Mouse (Mus musculus): Measurements from ENCODE around the gene Bpifb1. TPM values are rescaled to one million over a fixed set of nuclear protein-coding genes. Genes with fewer than 3 reads are reported as not detected.

Bpifb1 gene
- polyA plus RNA-seq, 1 experiment from 2014 or later = not detected

GRCm38 (mm10) chr2:154185319-154185718 lies 5.3 kb upstream of the Bpifb1 start:
- Histone ChIP-seq H3K4me3 (no peak overlapping the region), H3K4me1 (no peaks in the 10 kb centered on the region), H3K36me3 (no peaks in the 10 kb centered on the region), H3K4me2 (replicated peaks) (no peak overlapping the region), H3K27ac (no peak overlapping the region), H3K27me3 (no peaks in the 10 kb centered on the region), H3K9me3 (no peaks in the 10 kb centered on the region), H3K9ac (no peak overlapping the region)
- WGBS = 91% methylated on average over 6 of the region's 6 CpGs
- ATAC-seq (ENCODE audit: insufficient number of reproducible peaks, insufficient read depth, low FRiP score, low TSS enrichment) = no peak

GRCm38 (mm10) chr2:154185748-154186147 lies 4.9 kb upstream of the Bpifb1 start:
- no peak overlapping the region for H3K4me2 ChIP-seq (replicated peaks)
- H3K27ac ChIP-seq = no peak overlapping the region
- H3K36me3 ChIP-seq = no peaks in the 10 kb centered on the region
- H3K9me3 ChIP-seq = no peaks in the 10 kb centered on the region
- no peaks in the 10 kb centered on the region for H3K4me1 ChIP-seq
- WGBS = 64% methylated on average over 3 of the region's 3 CpGs
- no peaks in the 10 kb centered on the region for H3K27me3 ChIP-seq
- no peak for ATAC-seq (ENCODE audit: insufficient number of reproducible peaks, insufficient read depth, low FRiP score, low TSS enrichment)
- H3K9ac ChIP-seq = no peak overlapping the region
- H3K4me3 ChIP-seq = no peak overlapping the region

- no peaks in the 10 kb centered on the region for H3K36me3 ChIP-seq
- no peak overlapping the region for H3K9ac ChIP-seq
- no peak overlapping the region for H3K4me2 ChIP-seq (replicated peaks)
- no peak for ATAC-seq (ENCODE audit: insufficient number of reproducible peaks, insufficient read depth, low FRiP score, low TSS enrichment)
- H3K4me3 ChIP-seq = no peak overlapping the region
- H3K27me3 ChIP-seq = no peaks in the 10 kb centered on the region
- no peak overlapping the region for H3K27ac ChIP-seq
- no peaks in the 10 kb centered on the region for H3K4me1 ChIP-seq
- 46% methylated on average over 5 of the region's 5 CpGs for WGBS
- H3K9me3 ChIP-seq = no peaks in the 10 kb centered on the region
These were observed 3.1 kb upstream of the Bpifb1 start for GRCm38 (mm10) chr2:154187468-154187867.

- 75% methylated on average over 7 of the region's 7 CpGs for WGBS
- no peak for ATAC-seq (ENCODE audit: insufficient number of reproducible peaks, insufficient read depth, low FRiP score, low TSS enrichment)
These were observed 662 bp upstream of the Bpifb1 start for GRCm38 (mm10) chr2:154189877-154190434.

GRCm38 (mm10) chr2:154192141-154192540 lies 1.5 kb downstream of the Bpifb1 start:
- WGBS = 73% methylated on average over 2 of the region's 2 CpGs

More at GRCm38 (mm10) chr2:154189877-154190434, 662 bp upstream of the Bpifb1 start:
- H3K4me1 ChIP-seq = no peaks in the 10 kb centered on the region
- no peak overlapping the region for H3K4me2 ChIP-seq (replicated peaks)
- no peaks in the 10 kb centered on the region for H3K36me3 ChIP-seq
- no peak overlapping the region for H3K4me3 ChIP-seq
- no peaks in the 10 kb centered on the region for H3K27me3 ChIP-seq
- H3K9ac ChIP-seq = no peak overlapping the region
- H3K9me3 ChIP-seq = no peaks in the 10 kb centered on the region
- H3K27ac ChIP-seq = no peak overlapping the region

GRCm38 (mm10) chr2:154193071-154193470 lies 2.5 kb downstream of the Bpifb1 start:
- no peaks in the 10 kb centered on the region for H3K9me3 ChIP-seq
- 85% methylated on average over 4 of the region's 4 CpGs for WGBS

More at GRCm38 (mm10) chr2:154192141-154192540, 1.5 kb downstream of the Bpifb1 start:
- H3K9ac ChIP-seq = no peak overlapping the region
- H3K4me2 ChIP-seq (replicated peaks) = no peak overlapping the region
- H3K36me3 ChIP-seq = no peaks in the 10 kb centered on the region
- no peaks in the 10 kb centered on the region for H3K4me1 ChIP-seq
- ATAC-seq (ENCODE audit: insufficient number of reproducible peaks, insufficient read depth, low FRiP score, low TSS enrichment) = no peak
- no peaks in the 10 kb centered on the region for H3K9me3 ChIP-seq
- H3K27ac ChIP-seq = no peak overlapping the region
- no peak overlapping the region for H3K4me3 ChIP-seq
- H3K27me3 ChIP-seq = no peaks in the 10 kb centered on the region

GRCm38 (mm10) chr2:154193994-154194504 lies 3.4 kb downstream of the Bpifb1 start:
- Histone ChIP-seq H3K4me3 (no peak overlapping the region), H3K9me3 (no peaks in the 10 kb centered on the region), H3K27me3 (no peaks in the 10 kb centered on the region), H3K27ac (no peak overlapping the region), H3K4me1 (no peaks in the 10 kb centered on the region), H3K36me3 (no peaks in the 10 kb centered on the region), H3K4me2 (replicated peaks) (no peak overlapping the region), H3K9ac (no peak overlapping the region)
- 64% methylated on average over 5 of the region's 5 CpGs for WGBS
- ATAC-seq (ENCODE audit: insufficient number of reproducible peaks, insufficient read depth, low FRiP score, low TSS enrichment) = no peak

More at GRCm38 (mm10) chr2:154193071-154193470, 2.5 kb downstream of the Bpifb1 start:
- H3K27me3 ChIP-seq = no peaks in the 10 kb centered on the region
- no peaks in the 10 kb centered on the region for H3K36me3 ChIP-seq
- H3K4me1 ChIP-seq = no peaks in the 10 kb centered on the region
- H3K9ac ChIP-seq = no peak overlapping the region
- no peak overlapping the region for H3K27ac ChIP-seq
- H3K4me3 ChIP-seq = no peak overlapping the region
- no peak for ATAC-seq (ENCODE audit: insufficient number of reproducible peaks, insufficient read depth, low FRiP score, low TSS enrichment)
- no peak overlapping the region for H3K4me2 ChIP-seq (replicated peaks)

GRCm38 (mm10) chr2:154197036-154197435 lies 6.4 kb downstream of the Bpifb1 start:
- Histone ChIP-seq H3K36me3 (no peaks in the 10 kb centered on the region), H3K4me3 (no peak overlapping the region), H3K27me3 (no peaks in the 10 kb centered on the region), H3K9ac (no peak overlapping the region), H3K4me1 (no peaks in the 10 kb centered on the region), H3K27ac (no peak overlapping the region), H3K4me2 (replicated peaks) (no peak overlapping the region), H3K9me3 (no peaks in the 10 kb centered on the region)
- 89% methylated on average over 9 of the region's 9 CpGs for WGBS
- ATAC-seq (ENCODE audit: insufficient number of reproducible peaks, insufficient read depth, low FRiP score, low TSS enrichment) = no peak

GRCm38 (mm10) chr2:154204630-154205029 lies 14.0 kb downstream of the Bpifb1 start:
- Histone ChIP-seq H3K4me1 (no peaks in the 10 kb centered on the region), H3K9me3 (no peaks in the 10 kb centered on the region), H3K36me3 (no peaks in the 10 kb centered on the region), H3K4me3 (no peak overlapping the region), H3K9ac (no peak overlapping the region), H3K4me2 (replicated peaks) (no peak overlapping the region), H3K27ac (no peak overlapping the region), H3K27me3 (no peaks in the 10 kb centered on the region)
- 89% methylated on average over 4 of the region's 4 CpGs for WGBS
- no peak for ATAC-seq (ENCODE audit: insufficient number of reproducible peaks, insufficient read depth, low FRiP score, low TSS enrichment)

GRCm38 (mm10) chr2:154206908-154207307 lies 16.3 kb downstream of the Bpifb1 start:
- Histone ChIP-seq H3K4me3 (no peak overlapping the region), H3K4me1 (no peaks in the 10 kb centered on the region), H3K9me3 (no peaks in the 10 kb centered on the region), H3K27me3 (no peaks in the 10 kb centered on the region), H3K36me3 (no peaks in the 10 kb centered on the region), H3K4me2 (replicated peaks) (no peak overlapping the region), H3K27ac (no peak overlapping the region), H3K9ac (no peak overlapping the region)
- WGBS = 61% methylated on average over 7 of the region's 7 CpGs
- no peak for ATAC-seq (ENCODE audit: insufficient number of reproducible peaks, insufficient read depth, low FRiP score, low TSS enrichment)

- 18% methylated on average over 3 of the region's 3 CpGs for WGBS
These were observed 18.5 kb downstream of the Bpifb1 start for GRCm38 (mm10) chr2:154209112-154209511.

GRCm38 (mm10) chr2:154211121-154211520 lies 20.5 kb downstream of the Bpifb1 start:
- no peak overlapping the region for H3K4me3 ChIP-seq
- no peaks in the 10 kb centered on the region for H3K27me3 ChIP-seq
- ATAC-seq (ENCODE audit: insufficient number of reproducible peaks, insufficient read depth, low FRiP score, low TSS enrichment) = no peak
- H3K9me3 ChIP-seq = no peaks in the 10 kb centered on the region
- no peak overlapping the region for H3K27ac ChIP-seq
- no peaks in the 10 kb centered on the region for H3K36me3 ChIP-seq
- H3K4me1 ChIP-seq = no peaks in the 10 kb centered on the region
- H3K4me2 ChIP-seq (replicated peaks) = no peak overlapping the region
- 64% methylated on average over 1 of the region's 1 CpGs for WGBS
- H3K9ac ChIP-seq = no peak overlapping the region

More at GRCm38 (mm10) chr2:154209112-154209511, 18.5 kb downstream of the Bpifb1 start:
- Histone ChIP-seq H3K4me1 (no peaks in the 10 kb centered on the region), H3K36me3 (no peaks in the 10 kb centered on the region), H3K27me3 (no peaks in the 10 kb centered on the region), H3K4me2 (replicated peaks) (no peak overlapping the region), H3K9me3 (no peaks in the 10 kb centered on the region), H3K9ac (no peak overlapping the region), H3K4me3 (no peak overlapping the region), H3K27ac (no peak overlapping the region)
- no peak for ATAC-seq (ENCODE audit: insufficient number of reproducible peaks, insufficient read depth, low FRiP score, low TSS enrichment)

Measured in embryonic facial prominence, embryonic 12.5 days (tissue).